Mouse (Mus musculus) heart, postnatal 0 days (tissue): ENCODE data around the gene Gm32742.

ENCODE experiments used
- CTCF ChIP-seq: IDR thresholded peaks from 2 replicates; pipeline ENCODE4 v1.5.1; 2016; ENCODE audit warnings: antibody characterized with exemption, control low read depth, low read depth
- EP300 ChIP-seq: IDR thresholded peaks from 2 replicates; pipeline ENCODE4 v1.6.1; 2016; ENCODE audit warnings: antibody characterized with exemption, low read depth

GRCm38 (mm10) chr9:51185871-51186270 lies 20.6 kb upstream of the Gm32742 start:
- TF ChIP-seq CTCF (no peak), EP300 (no peak)
